Comparison of ENCODE assay signal across 19 mouse cellular contexts in the genomic region with DNA sequence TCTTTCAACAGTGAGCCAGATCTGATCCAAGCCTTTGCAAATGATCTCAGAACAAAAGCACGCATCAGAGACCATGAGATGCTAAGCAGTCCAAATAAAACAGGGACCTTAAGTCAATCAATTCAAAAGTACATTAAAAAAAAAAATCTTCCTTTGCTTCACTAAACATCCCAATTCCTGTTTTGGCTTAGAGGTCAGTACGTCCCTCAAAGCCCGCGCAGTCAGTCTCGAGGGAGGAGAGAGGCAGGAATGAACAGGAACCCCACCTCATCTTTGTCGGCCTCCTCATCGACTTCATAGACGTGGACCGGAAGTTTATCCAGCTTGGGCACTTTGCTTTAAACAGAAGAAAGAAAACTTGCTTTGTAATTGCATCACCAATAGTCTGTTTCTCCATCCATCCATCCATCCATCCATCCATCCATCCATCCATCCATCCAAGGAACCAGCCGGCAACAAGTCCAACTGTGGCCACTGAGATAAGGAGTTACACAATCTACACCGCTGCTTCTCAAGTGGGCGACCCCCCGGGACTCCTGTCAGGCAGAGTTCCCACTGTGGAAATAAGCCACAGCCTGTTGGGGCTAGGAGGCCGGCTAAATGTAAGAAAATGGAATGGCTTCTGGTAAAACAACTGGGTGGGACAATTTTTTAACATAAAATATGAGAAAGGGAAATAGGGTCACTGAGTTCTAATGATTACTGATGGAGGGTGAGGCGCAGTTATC.
A peak's percentile ranks its signal among the peaks of the same experiment; 100 is the strongest.
DNase-seq lines count a peak whose midpoint lies in the region; ATAC-seq and TF ChIP-seq lines count a peak whose summit lies in the region.
"Had no signal": no experiment of that assay in that cellular context is flagged by ENCODE, and none has a peak within 500 bp of the region (broad histone marks: within the 10 kb centered on the region; RNA-seq: fewer than 3 reads in every experiment).

No protein-coding gene starts in this region.

- intact Hi-C loops in heart, adult 2 months (cut with DNase I), result loop anchor here (1.0 to 2.0 kb wide), 2 partner anchors 14 to 15 kb away; no protein-coding TSS in a partner anchor

- no peak overlapping the region for H3K4me3 ChIP-seq in heart, adult 2 months
- H3K4me3 ChIP-seq in heart, embryonic 12.5 days, result no peak overlapping the region
- H3K4me3 ChIP-seq in intestine, embryonic 16.5 days (ENCODE audit: low read length), result no peak overlapping the region
- H3K4me3 ChIP-seq in cerebellum, adult 2 months (replicated peaks; ENCODE audit: insufficient read depth, low read depth, low read length), result no peak overlapping the region
- H3K4me3 ChIP-seq: embryonic facial prominence, embryonic 15.5 days; limb, embryonic 10.5 days; liver, embryonic 13.5 days; megakaryocyte, embryonic 14.5 days; neural tube, embryonic 13.5 days had no signal

- no peak for TF ChIP-seq POLR2A in heart, adult 2 months (IDR thresholded peaks at IDR 0.05; ENCODE audit: insufficient read depth, low read depth, low read length)
- TF ChIP-seq POLR2A in cerebellum, adult 2 months (IDR thresholded peaks at IDR 0.05; ENCODE audit: borderline replicate concordance, insufficient read depth, low read length), result no peak

- no peaks in the 10 kb centered on the region for H3K79me2 ChIP-seq in heart, adult 2 months (replicated peaks; ENCODE audit: control insufficient read depth, insufficient read depth, low read length)

- 0 out of 2 replicates have a peak, but pooled peaks cover 5% of the 10 kb centered on the region for H3K9me3 ChIP-seq in heart, embryonic 12.5 days (replicated peaks)
- H3K9me3 ChIP-seq in intestine, embryonic 16.5 days (ENCODE audit: control insufficient read depth, low read length), result no peaks in the 10 kb centered on the region
- H3K9me3 ChIP-seq: embryonic facial prominence, embryonic 15.5 days; limb, embryonic 10.5 days; liver, embryonic 13.5 days; neural tube, embryonic 13.5 days had no signal

- peak; percentile 48 to 51 for DNase-seq in heart, adult 2 months
- DNase-seq in adipocyte (ENCODE audit: low spot score), result peak; percentile 35
- DNase-seq in lung, postnatal 4 days, result peak; percentile 52 to 80
- no peak for DNase-seq in cerebellum, adult 2 months
- DNase-seq in cerebellum, postnatal 4 days (ENCODE audit: low spot score in 2 of 2), result no peak
- no peak for DNase-seq in cerebellum, postnatal 25 days
- DNase-seq: cerebellum, adult 11 months; kidney, adult 11 months; kidney, postnatal 4 days; layer of hippocampus, postnatal 36 days; liver, embryonic 13.5 days; thymus, postnatal 36 days had no signal

- H3K36me3 ChIP-seq in heart, adult 2 months (ENCODE audit: control insufficient read depth, insufficient read depth, low read length), result peaks cover 23% of the 10 kb centered on the region
- H3K36me3 ChIP-seq in heart, embryonic 12.5 days, result peaks cover 6% of the 10 kb centered on the region
- H3K36me3 ChIP-seq in intestine, embryonic 16.5 days (ENCODE audit: control insufficient read depth, insufficient read depth, low read length), result 0 out of 2 replicates have a peak, but pooled peaks cover 4% of the 10 kb centered on the region
- H3K36me3 ChIP-seq: embryonic facial prominence, embryonic 15.5 days; limb, embryonic 10.5 days; liver, embryonic 13.5 days; neural tube, embryonic 13.5 days had no signal

- H3K27ac ChIP-seq in heart, adult 2 months, result peak overlapping the region; percentile 54
- no peak overlapping the region for H3K27ac ChIP-seq in heart, embryonic 12.5 days (ENCODE audit: poor library complexity, severe bottlenecking)
- peak overlapping the region; percentile 40 for H3K27ac ChIP-seq in intestine, embryonic 16.5 days (ENCODE audit: low read length)
- no peak overlapping the region; the same call in 1 of the 2 replicates for H3K27ac ChIP-seq in cerebellum, adult 2 months (ENCODE audit: insufficient read depth, low read length)
- H3K27ac ChIP-seq: embryonic facial prominence, embryonic 15.5 days; limb, embryonic 10.5 days; liver, embryonic 13.5 days; neural tube, embryonic 13.5 days had no signal

- 0 out of 2 replicates have a peak, but pooled peaks have one; percentile 14 for TF ChIP-seq EP300 in heart, adult 2 months (IDR thresholded peaks at IDR 0.05; ENCODE audit: insufficient read depth, low read depth, low read length)

- no peak for TF ChIP-seq CTCF in heart, adult 2 months (IDR thresholded peaks at IDR 0.05)
- TF ChIP-seq CTCF in cerebellum, adult 2 months (IDR thresholded peaks at IDR 0.05; ENCODE audit: borderline replicate concordance, insufficient read depth, low read depth, low read length), result no peak

- no peak for ATAC-seq in heart, embryonic 12.5 days (ENCODE audit: insufficient number of reproducible peaks, low FRiP score)
- no peak for ATAC-seq in intestine, embryonic 16.5 days
- ATAC-seq: Patski had no signal

- H3K4me2 ChIP-seq in heart, embryonic 12.5 days, result no peak overlapping the region
- H3K4me2 ChIP-seq in intestine, embryonic 16.5 days (ENCODE audit: low read depth, low read length), result no peak overlapping the region
- H3K4me2 ChIP-seq: embryonic facial prominence, embryonic 15.5 days; liver, embryonic 13.5 days; neural tube, embryonic 13.5 days had no signal

- no peak overlapping the region for H3K9ac ChIP-seq in heart, adult 2 months (ENCODE audit: low read depth, low read length)
- no peak overlapping the region for H3K9ac ChIP-seq in heart, embryonic 12.5 days
- H3K9ac ChIP-seq in intestine, embryonic 16.5 days (ENCODE audit: low read depth, low read length), result no peak overlapping the region
- H3K9ac ChIP-seq: embryonic facial prominence, embryonic 15.5 days; liver, embryonic 13.5 days; neural tube, embryonic 13.5 days had no signal

- 34% methylated on average over 15 of the region's 15 CpGs for WGBS in heart, adult 2 months
- 60% methylated on average over 15 of the region's 15 CpGs for WGBS in heart, embryonic 12.5 days
- WGBS in intestine, embryonic 16.5 days, result 71% methylated on average over 15 of the region's 15 CpGs
- 87% methylated on average over 15 of the region's 15 CpGs for WGBS in cerebellum, adult 2 months

- H3K4me1 ChIP-seq in heart, adult 2 months (ENCODE audit: control insufficient read depth, insufficient read depth, low read length), result peaks cover 14% of the 10 kb centered on the region
- H3K4me1 ChIP-seq in heart, embryonic 12.5 days (replicated peaks), result peaks cover 27% of the 10 kb centered on the region
- H3K4me1 ChIP-seq in intestine, embryonic 16.5 days (ENCODE audit: control insufficient read depth, insufficient read depth, low read length), result peaks cover 17% of the 10 kb centered on the region
- peaks cover 3% of the 10 kb centered on the region for H3K4me1 ChIP-seq in cerebellum, adult 2 months (ENCODE audit: control insufficient read depth, insufficient read depth, low read length)
- H3K4me1 ChIP-seq: embryonic facial prominence, embryonic 15.5 days; neural tube, embryonic 13.5 days had no signal

- no peaks in the 10 kb centered on the region for H3K27me3 ChIP-seq in heart, adult 2 months (ENCODE audit: control insufficient read depth, insufficient read depth, low read length)
- no peaks in the 10 kb centered on the region for H3K27me3 ChIP-seq in heart, embryonic 12.5 days (replicated peaks)
- no peaks in the 10 kb centered on the region for H3K27me3 ChIP-seq in intestine, embryonic 16.5 days (replicated peaks; ENCODE audit: control insufficient read depth, insufficient read depth, low read length)
- H3K27me3 ChIP-seq in cerebellum, adult 2 months (ENCODE audit: control insufficient read depth, insufficient read depth, low read length), result no peaks in the 10 kb centered on the region
- H3K27me3 ChIP-seq: embryonic facial prominence, embryonic 15.5 days; liver, embryonic 13.5 days; neural tube, embryonic 13.5 days; Patski had no signal

Comparison
In these comparisons a context has a peak if more than half of its experiments do, and no peak if none do; other contexts are left out.
1. H3K27ac ChIP-seq: peak in heart, adult 2 months (single experiment) and intestine, embryonic 16.5 days (single experiment); none in heart, embryonic 12.5 days (single experiment) and cerebellum, adult 2 months (single experiment).
2. DNase-seq: peak in heart, adult 2 months (2 of 2), adipocyte (single experiment) and lung, postnatal 4 days (2 of 2); none in cerebellum, adult 2 months (0 of 2), cerebellum, postnatal 4 days (0 of 2) and cerebellum, postnatal 25 days (0 of 2).